Mouse (Mus musculus) embryonic fibroblast, embryonic 13.5 days (primary cell): ENCODE data around the gene Cdc42bpa.

Experiments
- CTCF ChIP-seq: IDR thresholded peaks from 2 replicates; pipeline ENCODE4 v1.5.1; 2011; ENCODE audit warnings: mild to moderate bottlenecking, control low read depth, low read length, moderate library complexity, borderline replicate concordance; ENCODE audit not compliant: insufficient read depth
- POLR2A ChIP-seq: IDR thresholded peaks from 2 replicates; pipeline ENCODE4 v1.6.1; 2011; ENCODE audit warnings: low read depth, mild to moderate bottlenecking, control low read depth, low read length, moderate library complexity

DNA sequence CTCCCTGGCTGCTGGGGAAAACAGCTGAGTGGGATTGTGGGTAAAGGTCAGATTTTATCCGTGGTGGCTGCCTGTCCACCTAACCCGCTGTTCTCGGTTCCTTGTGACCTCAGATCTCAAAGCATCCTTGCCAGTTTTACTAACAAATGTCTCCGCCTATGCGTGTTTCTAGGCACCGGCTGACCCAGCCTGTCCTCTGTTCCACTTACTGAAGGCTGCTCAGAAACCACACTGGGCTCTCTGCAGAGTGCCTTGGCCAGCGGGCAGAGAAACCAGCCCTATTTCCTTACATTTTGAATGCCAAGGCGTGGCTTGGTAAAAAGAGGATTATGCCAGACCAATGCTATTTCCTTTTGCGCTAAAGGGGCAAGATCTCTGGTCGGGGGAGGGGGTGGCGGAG is 42.8 kb upstream of the Cdc42bpa start:
- TF ChIP-seq CTCF (no peak), POLR2A (no peak)
